Mouse (Mus musculus): ENCODE results near the gene 1300017J02Rik. TPM values are rescaled to one million over a fixed set of nuclear protein-coding genes. Genes with fewer than 3 reads are reported as not detected.

The 1300017J02Rik gene
- polyA plus RNA-seq, 1 experiment, result 0.30 TPM

DNA sequence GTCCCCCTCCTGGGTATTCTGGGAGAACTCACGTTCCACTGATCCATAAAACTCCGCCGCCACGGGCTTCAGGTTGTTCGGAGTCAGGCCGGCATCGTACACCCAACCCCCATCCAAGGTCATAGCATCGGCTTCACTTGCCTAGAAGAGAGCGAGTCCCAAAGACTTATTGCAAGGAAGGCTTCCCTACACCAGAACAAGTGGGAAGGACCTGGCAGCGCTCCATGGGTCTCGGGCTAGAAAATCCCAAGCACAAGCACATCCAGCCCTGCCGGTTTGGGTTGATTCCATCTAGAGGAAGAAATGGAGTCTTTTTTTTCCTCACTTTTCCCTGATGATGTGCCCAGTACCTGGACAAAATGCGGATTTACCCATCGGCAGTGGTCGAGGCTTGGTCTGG lies 78.1 kb downstream of the 1300017J02Rik start:
- peaks cover 8% of the 10 kb centered on the region for H3K27me3 ChIP-seq (ENCODE audit: control insufficient read depth, insufficient read depth, insufficient read length)
- no peaks in the 10 kb centered on the region for H3K36me3 ChIP-seq (ENCODE audit: control insufficient read depth, insufficient read depth)
- no peaks in the 10 kb centered on the region for H3K79me2 ChIP-seq (ENCODE audit: control insufficient read depth, insufficient read depth)
- no peak overlapping the region for H3K4me3 ChIP-seq (ENCODE audit: insufficient read depth, poor library complexity, severe bottlenecking)
- H3K79me3 ChIP-seq (ENCODE audit: low read depth), result no peaks in the 10 kb centered on the region
- TF ChIP-seq MAX (IDR thresholded peaks at IDR 0.05) (no peak), MYOG (IDR thresholded peaks at IDR 0.05; ENCODE audit: control insufficient read depth, extremely low read depth, insufficient read length) (no peak), FOSL1 (IDR thresholded peaks at IDR 0.05; ENCODE audit: insufficient read depth, low read length, poor library complexity, severe bottlenecking) (no peak), CEBPB (IDR thresholded peaks at IDR 0.05; ENCODE audit: low read depth) (no peak), CTCF (IDR thresholded peaks at IDR 0.05; ENCODE audit: control insufficient read depth, insufficient read depth, insufficient read length) (no peak)
- no peak overlapping the region for H3ac ChIP-seq (ENCODE audit: control insufficient read depth, insufficient read length, low read depth)

DNA sequence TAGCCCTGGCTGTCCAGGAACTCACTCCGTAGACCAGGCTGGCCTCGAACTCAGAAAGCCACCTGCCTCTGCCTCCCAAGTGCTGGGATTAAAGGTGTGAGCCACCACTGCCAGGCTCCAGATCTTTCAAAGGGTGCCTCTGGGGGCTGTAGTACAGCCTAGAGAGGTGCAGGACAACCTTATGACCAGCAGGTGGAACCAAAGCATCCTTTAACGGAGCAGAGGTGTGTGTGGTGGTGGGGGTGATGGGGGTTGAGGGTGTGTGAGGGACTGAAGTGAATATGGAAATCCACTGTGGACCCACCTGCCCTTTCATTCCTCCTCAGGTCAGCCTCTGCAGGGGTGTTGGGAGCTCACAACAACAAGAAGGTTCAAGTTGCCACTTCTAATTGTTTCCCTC lies 79.4 kb downstream of the 1300017J02Rik start:
- Histone ChIP-seq H3K27me3 (ENCODE audit: control insufficient read depth, insufficient read depth, insufficient read length) (peaks cover 8% of the 10 kb centered on the region), H3K79me3 (ENCODE audit: low read depth) (no peaks in the 10 kb centered on the region), H3K79me2 (ENCODE audit: control insufficient read depth, insufficient read depth) (no peaks in the 10 kb centered on the region), H3K4me3 (ENCODE audit: insufficient read depth, poor library complexity, severe bottlenecking) (no peak overlapping the region), H3K36me3 (ENCODE audit: control insufficient read depth, insufficient read depth) (no peaks in the 10 kb centered on the region), H3ac (ENCODE audit: control insufficient read depth, insufficient read length, low read depth) (no peak overlapping the region)
- TF ChIP-seq MYOG (IDR thresholded peaks at IDR 0.05; ENCODE audit: control insufficient read depth, extremely low read depth, insufficient read length) (no peak), CTCF (IDR thresholded peaks at IDR 0.05; ENCODE audit: control insufficient read depth, insufficient read depth, insufficient read length) (no peak), MAX (IDR thresholded peaks at IDR 0.05) (no peak), MYOD1 (IDR thresholded peaks at IDR 0.05; ENCODE audit: control insufficient read depth, insufficient read length, low read depth) (no peak), USF1 (IDR thresholded peaks at IDR 0.05; ENCODE audit: low read depth) (no peak), FOSL1 (IDR thresholded peaks at IDR 0.05; ENCODE audit: insufficient read depth, low read length, poor library complexity, severe bottlenecking) (no peak), CEBPB (IDR thresholded peaks at IDR 0.05; ENCODE audit: low read depth) (no peak)

DNA sequence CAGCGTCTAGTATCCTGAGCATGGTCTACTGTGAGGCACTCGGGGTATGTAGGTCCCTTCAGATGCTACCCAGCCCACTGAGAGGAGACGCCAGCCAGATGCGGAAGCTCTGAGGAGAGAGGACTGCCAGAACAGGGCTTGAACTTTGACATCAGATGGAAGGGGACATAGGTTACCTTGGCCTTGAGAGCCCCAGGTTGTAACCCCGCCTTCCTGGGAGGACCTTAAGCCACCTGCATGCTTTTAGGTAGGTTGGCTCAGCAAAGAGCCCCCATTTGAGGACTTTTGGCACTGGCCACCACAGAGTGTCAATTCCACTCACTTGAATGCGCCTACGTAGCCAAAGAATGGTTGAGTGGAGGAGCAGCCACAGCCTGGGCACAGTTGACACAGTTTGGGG lies 80.2 kb downstream of the 1300017J02Rik start:
- Histone ChIP-seq H3K4me3 (ENCODE audit: insufficient read depth, poor library complexity, severe bottlenecking) (no peak overlapping the region), H3K27me3 (ENCODE audit: control insufficient read depth, insufficient read depth, insufficient read length) (peaks cover 9% of the 10 kb centered on the region), H3K36me3 (ENCODE audit: control insufficient read depth, insufficient read depth) (no peaks in the 10 kb centered on the region), H3K79me2 (ENCODE audit: control insufficient read depth, insufficient read depth) (no peaks in the 10 kb centered on the region), H3K79me3 (ENCODE audit: low read depth) (no peaks in the 10 kb centered on the region), H3ac (ENCODE audit: control insufficient read depth, insufficient read length, low read depth) (no peak overlapping the region)
- TF ChIP-seq USF1 (IDR thresholded peaks at IDR 0.05; ENCODE audit: low read depth) (no peak), MAX (IDR thresholded peaks at IDR 0.05) (no peak), MYOG (IDR thresholded peaks at IDR 0.05; ENCODE audit: control insufficient read depth, extremely low read depth, insufficient read length) (no peak), CTCF (IDR thresholded peaks at IDR 0.05; ENCODE audit: control insufficient read depth, insufficient read depth, insufficient read length) (no peak), CEBPB (IDR thresholded peaks at IDR 0.05; ENCODE audit: low read depth) (no peak), FOSL1 (IDR thresholded peaks at IDR 0.05; ENCODE audit: insufficient read depth, low read length, poor library complexity, severe bottlenecking) (no peak), MYOD1 (IDR thresholded peaks at IDR 0.05; ENCODE audit: control insufficient read depth, insufficient read length, low read depth) (no peak)

DNA sequence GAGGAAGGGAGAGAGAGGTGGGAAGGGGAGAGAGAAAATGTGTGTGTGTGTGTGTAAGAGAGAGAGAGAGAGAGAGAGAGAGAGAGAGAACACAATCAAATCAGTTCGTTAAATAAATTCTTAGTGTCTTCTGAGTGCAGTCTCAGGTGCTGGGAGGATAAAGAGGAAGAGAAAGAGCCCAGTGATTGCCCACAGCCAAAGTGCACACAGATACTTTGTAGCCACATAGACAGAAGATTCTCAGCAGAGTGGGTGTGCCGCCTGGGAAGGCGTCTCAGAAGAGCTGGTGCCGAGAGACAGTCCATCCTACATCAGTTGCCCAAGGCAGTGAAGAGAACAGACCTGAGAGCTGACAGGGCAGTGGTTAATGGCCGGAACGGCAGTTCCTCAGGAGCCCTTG lies 90.6 kb downstream of the 1300017J02Rik start:
- H3K79me2 ChIP-seq (ENCODE audit: control insufficient read depth, insufficient read depth), result no peaks in the 10 kb centered on the region
- no peak overlapping the region for H3K4me3 ChIP-seq (ENCODE audit: insufficient read depth, poor library complexity, severe bottlenecking)
- TF ChIP-seq CEBPB (IDR thresholded peaks at IDR 0.05; ENCODE audit: low read depth), result no peak
- TF ChIP-seq USF1 (IDR thresholded peaks at IDR 0.05; ENCODE audit: low read depth), result no peak
- TF ChIP-seq CTCF (IDR thresholded peaks at IDR 0.05; ENCODE audit: control insufficient read depth, insufficient read depth, insufficient read length), result no peak
- no peak for TF ChIP-seq MAX (IDR thresholded peaks at IDR 0.05)
- no peak for TF ChIP-seq MYOD1 (IDR thresholded peaks at IDR 0.05; ENCODE audit: control insufficient read depth, insufficient read length, low read depth)
- no peak for TF ChIP-seq MYOG (IDR thresholded peaks at IDR 0.05; ENCODE audit: control insufficient read depth, extremely low read depth, insufficient read length)
- no peak for TF ChIP-seq FOSL1 (IDR thresholded peaks at IDR 0.05; ENCODE audit: insufficient read depth, low read length, poor library complexity, severe bottlenecking)
- H3ac ChIP-seq (ENCODE audit: control insufficient read depth, insufficient read length, low read depth), result no peak overlapping the region
- no peaks in the 10 kb centered on the region for H3K79me3 ChIP-seq (ENCODE audit: low read depth)
- no peaks in the 10 kb centered on the region for H3K36me3 ChIP-seq (ENCODE audit: control insufficient read depth, insufficient read depth)
- peaks cover 25% of the 10 kb centered on the region for H3K27me3 ChIP-seq (ENCODE audit: control insufficient read depth, insufficient read depth, insufficient read length)

DNA sequence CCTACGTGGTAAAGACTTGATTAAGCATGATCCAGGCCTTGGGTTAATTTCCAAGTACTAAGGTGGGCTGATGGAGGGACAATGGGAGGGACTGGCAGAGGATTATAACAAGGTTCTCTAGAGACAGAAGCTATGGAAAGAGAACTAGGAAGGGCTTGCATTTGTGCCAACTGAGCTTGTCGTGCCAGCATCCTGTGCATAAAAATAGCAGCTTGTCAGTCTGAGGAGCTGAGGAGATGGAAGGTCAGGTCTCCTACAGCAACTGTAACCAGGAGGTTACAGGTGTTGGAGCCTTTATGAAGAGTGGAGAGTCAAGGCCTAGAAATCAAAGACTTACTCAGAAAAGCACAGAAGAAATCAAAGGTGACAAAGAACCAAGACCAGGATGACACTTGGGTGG lies 91.3 kb downstream of the 1300017J02Rik start:
- Histone ChIP-seq H3K79me2 (ENCODE audit: control insufficient read depth, insufficient read depth) (no peaks in the 10 kb centered on the region), H3K79me3 (ENCODE audit: low read depth) (no peaks in the 10 kb centered on the region), H3K36me3 (ENCODE audit: control insufficient read depth, insufficient read depth) (no peaks in the 10 kb centered on the region), H3K4me3 (ENCODE audit: insufficient read depth, poor library complexity, severe bottlenecking) (no peak overlapping the region), H3K27me3 (ENCODE audit: control insufficient read depth, insufficient read depth, insufficient read length) (peaks cover 31% of the 10 kb centered on the region), H3ac (ENCODE audit: control insufficient read depth, insufficient read length, low read depth) (no peak overlapping the region)
- TF ChIP-seq MYOD1 (IDR thresholded peaks at IDR 0.05; ENCODE audit: control insufficient read depth, insufficient read length, low read depth), result no peak
- TF ChIP-seq FOSL1 (IDR thresholded peaks at IDR 0.05; ENCODE audit: insufficient read depth, low read length, poor library complexity, severe bottlenecking), result no peak
- TF ChIP-seq CTCF (IDR thresholded peaks at IDR 0.05; ENCODE audit: control insufficient read depth, insufficient read depth, insufficient read length), result no peak

DNA sequence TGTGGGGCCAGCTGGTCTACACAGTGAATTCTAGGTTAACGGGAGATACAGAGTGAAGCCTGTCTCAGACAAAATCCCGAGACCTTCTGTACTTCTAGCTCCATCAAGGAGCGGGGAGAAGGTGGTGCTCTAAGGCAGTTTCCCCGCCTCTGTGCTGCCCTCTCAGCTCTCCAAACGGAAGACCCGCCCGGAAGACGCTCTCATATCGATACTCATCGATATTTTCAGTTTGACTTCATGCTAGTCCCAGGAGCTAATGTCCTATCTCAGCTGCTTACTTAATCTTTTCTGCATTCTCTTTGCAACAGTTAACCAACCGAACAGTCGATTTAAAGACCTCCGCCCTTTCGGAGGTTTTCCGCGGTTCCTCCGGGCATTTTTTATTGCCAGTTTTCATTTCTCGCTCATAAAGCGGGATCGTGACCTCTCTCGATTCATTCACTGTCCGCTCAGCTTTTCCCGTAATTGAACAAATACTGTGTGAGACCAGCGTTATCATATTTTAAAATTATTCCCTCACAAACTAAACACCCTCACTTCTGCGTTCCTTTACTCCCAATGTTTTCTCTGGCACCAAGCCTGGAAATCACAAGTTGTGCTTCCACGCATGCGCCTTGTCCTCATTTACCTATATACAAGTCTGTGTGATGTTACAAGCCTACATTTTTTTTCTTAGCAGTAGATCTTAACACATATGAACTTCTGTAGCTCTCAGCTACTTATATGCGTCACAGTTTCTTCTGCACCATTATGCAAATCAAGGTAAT lies 92.0 kb downstream of the 1300017J02Rik start:
- H3ac ChIP-seq (ENCODE audit: control insufficient read depth, insufficient read length, low read depth), result no peak overlapping the region
- H3K4me3 ChIP-seq (ENCODE audit: insufficient read depth, poor library complexity, severe bottlenecking), result no peak overlapping the region
- H3K36me3 ChIP-seq (ENCODE audit: control insufficient read depth, insufficient read depth), result no peaks in the 10 kb centered on the region

More for the DNA sequence above, 92.0 kb downstream of the 1300017J02Rik start:
- TF ChIP-seq USF1 (IDR thresholded peaks at IDR 0.05; ENCODE audit: low read depth) (no peak), MYOD1 (IDR thresholded peaks at IDR 0.05; ENCODE audit: control insufficient read depth, insufficient read length, low read depth) (no peak), CEBPB (IDR thresholded peaks at IDR 0.05; ENCODE audit: low read depth) (no peak), MAX (IDR thresholded peaks at IDR 0.05) (no peak), FOSL1 (IDR thresholded peaks at IDR 0.05; ENCODE audit: insufficient read depth, low read length, poor library complexity, severe bottlenecking) (no peak), CTCF (IDR thresholded peaks at IDR 0.05; ENCODE audit: control insufficient read depth, insufficient read depth, insufficient read length) (no peak), MYOG (IDR thresholded peaks at IDR 0.05; ENCODE audit: control insufficient read depth, extremely low read depth, insufficient read length) (no peak)
- Histone ChIP-seq H3K27me3 (ENCODE audit: control insufficient read depth, insufficient read depth, insufficient read length) (peaks cover 31% of the 10 kb centered on the region), H3K79me2 (ENCODE audit: control insufficient read depth, insufficient read depth) (no peaks in the 10 kb centered on the region), H3K79me3 (ENCODE audit: low read depth) (no peaks in the 10 kb centered on the region)
